Mouse (Mus musculus) cerebellum, adult 9-10 months (tissue): ENCODE results near the gene Adgre5.

Source experiments
- DNase-seq: peaks from one replicate; pipeline ENCODE4 v3.0.0; 2022

Gene Adgre5

GRCm38 (mm10) chr8:83721405-83722025, 19.6 kb downstream of the Adgre5 start:
- no peak for DNase-seq

- DNase-seq = no peak
Observed at GRCm38 (mm10) chr8:83719693-83720092, 21.4 kb downstream of the Adgre5 start.

DNA sequence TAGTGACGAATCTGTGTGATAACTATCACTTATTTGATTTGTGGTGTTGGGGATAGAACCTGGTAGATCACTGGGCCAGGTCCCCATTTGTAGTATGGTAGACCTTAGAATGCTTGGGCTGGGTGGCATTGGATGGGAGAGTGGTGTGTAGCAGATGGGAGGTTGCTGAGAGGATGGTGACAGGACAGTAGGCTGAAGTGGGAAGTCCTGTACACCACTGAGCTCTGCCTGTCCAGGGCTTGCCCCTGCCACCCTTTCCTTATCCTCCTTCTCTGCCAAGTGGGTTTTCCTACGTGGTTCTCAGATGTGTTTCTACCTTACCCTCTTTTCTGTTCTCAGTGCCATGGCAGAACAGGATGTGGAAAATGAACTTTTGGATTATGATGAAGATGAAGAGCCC, 22.1 kb downstream of the Adgre5 start:
- no peak for DNase-seq

GRCm38 (mm10) chr8:83716563-83716962, 24.6 kb downstream of the Adgre5 start:
- no peak for DNase-seq

GRCm38 (mm10) chr8:83715771-83716170, 25.4 kb downstream of the Adgre5 start:
- DNase-seq = peak; percentile 41

DNA sequence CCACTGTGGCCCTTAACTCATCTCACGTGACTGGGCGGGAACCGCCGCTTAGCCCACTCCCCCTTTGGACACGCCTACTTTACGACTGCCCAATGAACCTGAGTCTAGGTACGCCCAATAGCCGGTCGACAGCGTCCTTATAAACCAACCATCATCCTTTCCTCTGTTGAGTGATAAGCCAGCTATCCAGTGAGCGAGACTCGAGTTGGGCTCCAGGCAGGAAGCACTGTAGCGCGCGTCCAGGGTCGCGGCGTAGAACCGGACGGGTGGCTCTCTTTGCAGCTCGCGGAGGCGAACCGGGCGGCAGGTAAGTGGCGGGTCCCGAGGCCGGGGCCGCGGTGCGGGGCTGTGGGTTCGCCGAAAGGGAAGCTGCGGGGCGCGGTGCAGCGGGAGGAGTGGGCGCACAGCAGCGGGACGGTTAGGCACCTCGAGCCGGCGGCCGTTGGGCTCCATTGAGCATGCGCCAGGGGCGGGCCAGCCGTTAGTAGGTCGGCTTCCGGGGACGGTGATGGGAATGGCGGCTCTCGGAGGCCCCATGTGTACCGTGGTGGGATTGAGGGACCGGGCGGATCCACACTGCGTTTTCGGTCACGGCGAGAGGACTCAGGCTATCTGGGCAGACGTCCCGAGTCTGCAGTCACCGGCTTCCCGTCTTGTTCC, 26.0 kb downstream of the Adgre5 start, which contains the start of gene Ddx39:
Gene Ddx39 (plus strand): TSS at position 147 of the 660 bp plus-strand sequence.
- peak; percentile 99 for DNase-seq

DNA sequence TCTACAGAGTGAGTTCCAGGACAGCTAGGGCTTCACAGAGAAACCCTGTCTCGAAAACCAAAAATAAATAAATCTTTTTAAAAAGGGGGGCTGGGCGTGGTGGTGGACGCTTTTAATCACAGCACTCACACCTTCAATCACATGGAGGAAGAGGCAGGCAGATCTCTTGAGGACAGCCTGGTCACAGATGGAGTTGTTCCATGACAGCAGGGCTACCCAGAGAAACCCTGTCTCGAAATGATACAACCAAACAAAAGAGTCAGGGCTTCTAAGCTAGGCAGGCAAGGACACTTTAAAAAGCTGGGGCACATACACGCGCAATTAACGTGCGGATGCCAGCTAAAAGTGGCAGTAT, 26.5 kb downstream of the Adgre5 start:
- no peak for DNase-seq

- DNase-seq = no peak
Observed at GRCm38 (mm10) chr8:83707554-83707953, 33.6 kb downstream of the Adgre5 start.

GRCm38 (mm10) chr8:83706411-83706810, 34.7 kb downstream of the Adgre5 start:
- no peak for DNase-seq

GRCm38 (mm10) chr8:83703426-83703825, 37.7 kb downstream of the Adgre5 start:
- DNase-seq = no peak

DNA sequence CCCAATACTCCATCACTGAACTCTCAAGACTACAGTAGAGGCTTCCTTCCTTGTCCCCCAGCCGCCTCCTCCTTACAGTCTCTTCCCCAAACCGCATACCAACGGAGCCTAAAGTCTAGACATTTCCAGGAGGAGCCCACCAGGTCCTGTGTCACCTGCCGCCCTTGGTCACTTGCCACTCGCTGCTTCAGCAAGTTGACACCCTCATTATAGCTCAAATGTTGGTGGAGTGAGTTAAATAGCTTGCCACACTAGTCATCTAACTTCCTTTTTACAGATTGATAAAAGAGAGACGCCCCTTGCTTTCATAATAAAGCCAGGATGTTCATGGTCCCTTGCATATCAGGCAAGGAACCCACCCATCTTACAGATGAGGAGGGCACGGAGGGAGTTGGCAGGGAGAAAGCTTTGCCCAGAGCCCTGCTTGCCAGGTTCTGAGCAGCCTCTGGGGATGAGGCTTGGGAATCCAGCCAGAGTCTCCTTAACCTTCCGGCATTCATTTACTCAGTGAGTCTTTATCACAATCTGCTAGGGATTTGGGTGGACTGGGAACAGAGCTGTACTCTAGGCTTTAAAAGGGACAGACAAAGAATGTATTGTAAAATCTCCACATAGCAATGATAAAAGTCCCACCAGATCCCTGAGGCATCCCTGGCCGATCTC, 40.6 kb downstream of the Adgre5 start:
- peak; percentile 24 for DNase-seq

GRCm38 (mm10) chr8:83699566-83699965, 41.6 kb downstream of the Adgre5 start:
- peak; percentile 41 for DNase-seq

DNA sequence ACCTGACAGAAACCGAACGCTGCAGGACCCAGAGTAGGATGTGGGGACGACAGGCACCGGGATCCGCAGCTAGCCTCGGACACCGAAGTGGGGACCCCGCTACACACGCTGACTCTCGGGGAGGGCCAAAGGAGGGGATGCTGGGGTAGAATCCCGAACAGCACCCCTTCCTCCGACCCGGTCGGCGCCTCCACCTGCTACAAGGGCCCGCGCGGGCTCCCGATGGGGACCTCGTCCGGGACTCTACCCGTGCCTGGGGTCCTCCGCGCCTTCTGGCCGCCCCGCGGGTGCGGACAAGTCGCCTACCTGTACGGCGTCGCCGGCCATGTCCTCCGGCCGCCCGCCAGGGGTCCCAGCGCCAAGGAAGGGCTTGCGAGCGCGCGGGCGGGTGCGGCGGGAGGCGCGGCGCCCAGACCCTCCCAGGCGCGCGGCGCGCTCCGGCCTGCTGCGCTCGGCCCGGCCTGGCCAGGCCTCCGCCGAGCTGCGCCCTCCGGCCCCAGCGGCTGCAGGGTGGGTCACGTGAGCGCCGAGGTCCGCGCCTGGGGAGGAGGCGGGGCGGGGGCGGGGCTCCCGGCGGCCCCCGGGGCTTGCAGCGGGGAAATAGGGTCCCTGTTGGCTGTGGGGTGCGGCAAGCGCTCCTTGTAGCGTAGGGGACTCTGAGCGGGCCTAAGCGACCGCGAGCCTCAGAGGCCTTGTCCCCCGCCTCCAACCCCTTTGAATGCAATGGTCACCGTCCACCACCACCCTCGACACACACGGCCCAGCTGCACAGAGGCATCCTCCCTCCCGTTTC, 42.3 kb downstream of the Adgre5 start, which contains the start of gene Pkn1:
Gene Pkn1 (minus strand): TSS at position 519 of the 793 bp plus-strand sequence.
- DNase-seq = peak; percentile 64

GRCm38 (mm10) chr8:83698291-83698660, 42.9 kb downstream of the Adgre5 start:
- peak; percentile 75 for DNase-seq

GRCm38 (mm10) chr8:83697374-83698220, 43.5 kb downstream of the Adgre5 start:
- peak; percentile 33 for DNase-seq

GRCm38 (mm10) chr8:83695351-83696106, 45.6 kb downstream of the Adgre5 start:
- DNase-seq = no peak

GRCm38 (mm10) chr8:83694369-83695160, 46.6 kb downstream of the Adgre5 start:
- DNase-seq = no peak

DNA sequence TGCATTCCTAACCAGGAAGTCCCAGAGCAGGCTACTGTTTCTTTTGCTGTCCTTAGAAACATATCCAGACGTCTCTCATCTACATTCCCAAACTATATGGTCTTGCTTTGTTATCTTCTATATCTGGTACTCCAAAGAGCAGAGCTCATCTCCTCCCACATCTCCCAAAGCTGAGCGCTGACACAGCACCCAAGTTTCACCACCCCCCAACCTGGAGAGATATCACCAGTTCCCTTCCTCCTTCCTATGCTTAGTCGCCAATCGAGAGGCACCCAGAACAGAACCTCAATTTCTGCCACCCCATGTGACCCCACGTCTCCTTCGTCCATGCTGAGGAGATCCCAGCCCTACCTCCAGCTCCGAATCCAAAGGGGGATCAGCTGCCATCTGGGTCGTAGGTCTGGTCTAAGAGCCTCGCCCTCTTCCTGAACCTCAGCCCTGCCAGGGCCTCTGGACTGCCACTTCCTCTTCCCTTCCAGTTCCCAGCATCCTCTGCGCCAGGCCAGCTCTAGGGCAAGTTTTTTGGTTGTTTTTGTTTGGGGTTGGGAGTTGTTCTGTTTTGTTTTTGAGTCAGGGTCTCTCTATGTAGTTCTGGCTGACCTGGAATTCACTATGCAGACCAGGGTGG, 47.4 kb downstream of the Adgre5 start:
- no peak for DNase-seq

DNA sequence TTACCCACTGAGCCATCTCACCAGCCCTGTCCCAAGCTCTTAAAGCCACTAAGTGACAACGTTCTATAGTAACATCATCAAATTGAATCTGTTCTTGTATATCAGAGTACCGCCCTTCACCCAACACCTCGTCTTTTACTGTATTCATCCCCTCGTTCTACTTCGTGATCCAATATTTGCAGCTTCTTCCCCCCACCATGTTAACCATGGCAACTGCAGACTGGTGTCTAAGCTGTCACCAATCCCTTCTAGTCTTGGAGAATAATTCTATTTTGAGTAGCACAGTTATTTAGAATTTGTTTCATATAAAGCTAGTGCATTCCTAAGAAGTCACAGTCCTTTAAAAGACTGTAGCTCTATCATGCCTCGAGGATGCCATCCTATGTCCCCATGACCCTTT, 51.9 kb downstream of the Adgre5 start:
- DNase-seq = no peak

GRCm38 (mm10) chr8:83684517-83684916, 56.6 kb downstream of the Adgre5 start:
- DNase-seq = no peak
